Mouse (Mus musculus): ENCODE results near the gene Tff2. TPM values are rescaled to one million over a fixed set of nuclear protein-coding genes. Genes with fewer than 3 reads are reported as not detected.

The Tff2 gene
- total RNA-seq, 4 experiments from 2014 or later: not detected

- no peak for DNase-seq (ENCODE audit: low spot score in 2 of 2)
These were observed 7.3 kb downstream of the Tff2 start for GRCm38 (mm10) chr17:31136821-31137220.

- DNase-seq (ENCODE audit: low spot score in 2 of 2): no peak
These were observed 7.8 kb downstream of the Tff2 start for GRCm38 (mm10) chr17:31136291-31136690.

GRCm38 (mm10) chr17:31134913-31135312, 9.2 kb downstream of the Tff2 start:
- no peak for DNase-seq (ENCODE audit: low spot score in 2 of 2)

- no peak for DNase-seq (ENCODE audit: low spot score in 2 of 2)
These were observed 10.3 kb downstream of the Tff2 start for GRCm38 (mm10) chr17:31133776-31134175.

- DNase-seq (ENCODE audit: low spot score in 2 of 2): no peak
These were observed 12.7 kb downstream of the Tff2 start for GRCm38 (mm10) chr17:31131269-31131821.

- DNase-seq (ENCODE audit: low spot score in 2 of 2): no peak
These were observed 14.6 kb downstream of the Tff2 start, which contains the start of gene Tff3 for GRCm38 (mm10) chr17:31129452-31129851. TSS of gene Tff3 (minus strand) at chr17:31129646.

GRCm38 (mm10) chr17:31128708-31129318, 15.3 kb downstream of the Tff2 start:
- no peak for DNase-seq (ENCODE audit: low spot score in 2 of 2)

- DNase-seq (ENCODE audit: low spot score in 2 of 2): no peak
These were observed 18.4 kb downstream of the Tff2 start for GRCm38 (mm10) chr17:31125548-31126266.

- DNase-seq (ENCODE audit: low spot score in 2 of 2): peak in 1 of 2 experiments; percentile 9
These were observed 22.1 kb downstream of the Tff2 start for GRCm38 (mm10) chr17:31121975-31122374.

- peak; percentile 47 to 52 for DNase-seq (ENCODE audit: low spot score in 2 of 2)
These were observed 24.7 kb downstream of the Tff2 start for GRCm38 (mm10) chr17:31119429-31119828.

GRCm38 (mm10) chr17:31117946-31118345, 26.1 kb downstream of the Tff2 start:
- no peak for DNase-seq (ENCODE audit: low spot score in 2 of 2)

GRCm38 (mm10) chr17:31116063-31116462, 28.0 kb downstream of the Tff2 start:
- DNase-seq (ENCODE audit: low spot score in 2 of 2): no peak

- no peak for DNase-seq (ENCODE audit: low spot score in 2 of 2)
These were observed 30.8 kb downstream of the Tff2 start for GRCm38 (mm10) chr17:31113191-31113856.

- no peak for DNase-seq (ENCODE audit: low spot score in 2 of 2)
These were observed 35.7 kb downstream of the Tff2 start for GRCm38 (mm10) chr17:31108388-31108787.

GRCm38 (mm10) chr17:31103823-31104222, 40.3 kb downstream of the Tff2 start:
- DNase-seq (ENCODE audit: low spot score in 2 of 2): no peak

- no peak for DNase-seq (ENCODE audit: low spot score in 2 of 2)
These were observed 41.0 kb downstream of the Tff2 start for GRCm38 (mm10) chr17:31103007-31103570.

- DNase-seq (ENCODE audit: low spot score in 2 of 2): no peak
These were observed 45.3 kb downstream of the Tff2 start for GRCm38 (mm10) chr17:31098788-31099187.

- DNase-seq (ENCODE audit: low spot score in 2 of 2): no peak
These were observed 47.2 kb downstream of the Tff2 start for GRCm38 (mm10) chr17:31096893-31097292.

GRCm38 (mm10) chr17:31095570-31095969, 48.5 kb downstream of the Tff2 start:
- no peak for DNase-seq (ENCODE audit: low spot score in 2 of 2)

GRCm38 (mm10) chr17:31094781-31095180, 49.3 kb downstream of the Tff2 start:
- DNase-seq (ENCODE audit: low spot score in 2 of 2): no peak

Measured in gastrocnemius, adult 8-10 months (tissue).